Mouse (Mus musculus) erythroblast, adult 5-6 weeks (primary cell): ENCODE results near the gene Hecw2. TPM values are rescaled to one million over a fixed set of nuclear protein-coding genes. Genes with fewer than 3 reads are reported as not detected.

ENCODE experiments used
- ATAC-seq: replicated peaks from 2 replicates; pipeline ENCODE4 v1.8.0; 2016; ENCODE audit warnings: moderate number of reproducible peaks, mild to moderate bottlenecking, moderate TSS enrichment, inconsistent platforms; ENCODE audit not compliant: poor library complexity, low FRiP score, severe bottlenecking
- total RNA-seq, 2 experiments: library from RNA; stranded (forward) in 1 of 2; stranded (reverse) in 1 of 2; fragments of 150-400 nt in 1 of 2; fragments of 200-764, 138-1000 nt in 1 of 2; gene quantifications; 2 replicates each; pipeline versions ENCODE4 v1.2.3 to v1.2.4; 2015 to 2017; ENCODE audit warnings: low replicate concordance in 2 of 2

Gene Hecw2
- total RNA-seq, 2 experiments from 2014 or later, result 0.09 TPM; not detected in 1

DNA sequence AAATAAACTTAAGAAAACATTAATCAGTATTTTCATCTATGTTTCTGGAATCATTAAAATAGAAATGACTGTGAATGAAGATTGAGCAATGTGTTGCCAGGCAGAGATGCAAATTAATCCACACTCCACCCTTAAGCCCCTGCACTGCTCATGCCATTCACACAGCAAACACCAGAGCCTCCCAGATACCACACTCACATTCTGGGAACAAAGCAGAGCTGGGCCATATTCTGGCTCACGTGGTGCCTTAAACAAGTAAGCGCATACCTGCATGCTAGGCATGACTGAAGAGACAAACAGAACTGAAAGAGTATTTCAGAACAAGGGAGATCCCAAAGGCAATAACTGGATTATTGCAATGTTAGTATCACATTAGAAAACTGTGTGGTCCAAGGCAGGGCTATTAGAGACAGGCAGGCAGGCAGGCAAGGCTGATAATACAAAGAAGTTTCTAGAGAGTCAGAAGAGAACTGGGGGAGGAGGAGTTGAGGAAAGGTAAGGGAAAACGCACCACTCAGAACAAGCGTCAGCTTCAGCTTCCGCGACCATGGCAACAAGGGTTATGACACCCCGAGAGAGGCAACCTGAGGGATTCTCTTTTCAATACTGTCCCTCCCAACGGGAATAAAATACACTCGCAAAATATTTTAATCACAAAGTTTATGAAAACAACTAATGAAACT is 75.2 kb downstream of the Hecw2 start:
- no peak for ATAC-seq

DNA sequence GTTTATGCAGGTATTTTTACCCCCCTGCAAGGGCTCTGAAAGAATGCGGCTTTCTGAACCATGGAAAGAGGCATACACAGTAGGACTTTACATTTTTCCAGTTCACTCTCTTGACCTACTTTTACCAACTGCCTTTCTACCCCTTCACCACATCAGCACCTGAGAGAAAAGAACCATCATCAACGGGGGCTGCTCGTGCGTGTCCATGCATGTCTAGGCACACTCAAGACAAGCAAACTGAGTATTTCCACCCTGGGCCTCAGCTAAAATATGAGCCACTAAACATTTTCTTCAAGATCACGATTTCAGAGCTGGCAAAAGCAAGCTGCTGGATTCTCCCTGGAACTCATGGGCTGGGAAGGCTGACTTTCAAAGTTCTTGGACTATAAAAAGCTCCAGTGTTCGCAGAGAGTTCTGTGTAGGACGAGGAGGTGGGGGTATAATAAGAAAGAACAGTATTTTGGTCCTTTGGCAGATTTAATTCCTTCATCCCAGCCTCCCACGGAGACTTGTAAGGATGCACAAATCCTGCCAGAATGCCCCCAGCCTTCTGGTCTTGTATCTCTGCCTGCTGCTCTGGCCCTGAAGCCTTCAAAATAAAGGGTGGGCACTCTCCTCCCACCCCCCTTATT is 76.5 kb downstream of the Hecw2 start:
- no peak for ATAC-seq

DNA sequence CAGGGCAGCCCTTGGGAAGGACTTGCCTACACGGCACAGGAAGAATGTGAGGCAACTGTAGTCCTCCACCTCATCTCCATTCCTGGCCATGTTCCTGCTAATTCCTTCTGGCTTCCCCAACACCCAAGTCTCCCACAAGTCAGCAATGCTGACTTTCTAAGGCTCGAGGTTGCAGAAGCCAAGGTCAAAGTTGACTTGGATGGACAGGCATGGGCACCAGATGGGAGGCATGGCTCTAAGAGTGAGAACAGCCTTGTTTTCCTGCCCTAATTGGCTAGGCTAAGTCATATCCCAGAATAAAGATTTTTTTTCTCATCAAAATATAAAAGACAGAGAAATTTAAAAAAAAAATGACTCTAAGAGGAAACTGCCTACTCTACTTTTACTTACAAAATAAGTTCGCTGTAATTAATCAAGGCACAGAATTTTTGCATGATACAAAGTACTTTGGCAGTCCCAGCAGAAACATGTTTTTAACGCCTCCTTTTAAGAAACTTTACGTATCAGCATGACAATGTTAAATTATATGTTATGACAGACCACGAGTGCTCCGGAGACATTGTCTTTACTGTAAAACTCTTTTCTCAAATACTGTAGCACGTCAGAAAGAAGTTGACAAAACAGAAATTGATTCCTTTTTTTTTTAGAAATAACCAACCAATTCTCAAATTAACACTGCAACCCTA is 83.9 kb downstream of the Hecw2 start:
- no peak for ATAC-seq

DNA sequence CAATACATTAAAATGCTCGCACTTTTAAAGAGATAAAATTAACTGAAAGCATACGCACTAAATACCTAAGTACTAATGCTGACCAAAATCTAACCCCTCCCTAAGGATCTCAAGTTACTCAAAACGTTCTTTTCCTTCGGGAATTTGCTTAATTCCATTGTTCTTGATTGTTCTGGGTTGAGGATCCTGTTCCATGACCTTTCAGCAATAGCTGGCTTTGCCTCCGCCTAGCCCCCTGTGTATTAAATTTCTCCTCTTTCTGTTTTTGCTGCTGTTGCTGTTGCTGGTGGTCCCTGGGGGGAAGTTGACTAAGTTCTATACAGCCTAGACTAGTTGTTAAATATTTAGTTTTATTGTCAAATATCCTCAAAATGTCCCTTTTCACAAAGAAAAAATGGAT is 85.7 kb downstream of the Hecw2 start:
- no peak for ATAC-seq

DNA sequence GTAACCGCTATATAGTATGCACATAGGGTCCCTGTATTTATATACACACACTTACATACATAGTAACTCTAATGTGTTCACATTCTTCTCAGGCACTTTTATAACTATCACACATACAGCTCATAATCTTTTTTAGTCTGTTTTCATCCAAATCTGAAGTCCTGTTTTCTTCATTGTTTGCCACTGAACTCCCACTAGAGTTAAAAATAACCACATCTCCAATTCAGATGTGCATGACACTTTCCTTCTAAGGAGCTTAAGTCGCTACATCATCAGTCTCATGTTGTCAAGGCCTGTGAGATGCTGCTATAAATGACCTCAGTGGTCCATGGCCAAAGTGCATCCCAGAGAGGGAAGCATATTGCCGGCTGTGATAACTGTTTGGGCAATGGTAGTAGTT is 88.2 kb downstream of the Hecw2 start:
- no peak for ATAC-seq

DNA sequence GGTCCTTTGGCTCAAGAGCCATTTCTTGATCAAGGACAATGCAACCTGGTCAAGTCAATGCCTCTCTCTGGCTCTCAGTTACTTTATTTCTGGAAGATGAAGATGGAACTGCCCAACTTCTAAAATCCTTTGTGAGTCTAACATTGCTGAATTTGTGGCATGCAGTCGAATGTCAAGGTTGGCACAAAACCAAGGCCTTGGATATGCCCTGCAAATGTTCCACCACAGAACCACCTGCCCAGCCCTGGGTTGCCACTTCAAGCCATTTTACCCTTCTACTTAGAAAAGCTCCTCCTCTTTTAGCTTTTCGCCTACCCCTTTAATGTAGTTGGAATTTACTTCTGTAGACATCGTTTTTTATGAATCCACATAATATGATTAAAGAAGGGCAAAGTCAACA is 115.3 kb downstream of the Hecw2 start:
- ATAC-seq, result no peak

DNA sequence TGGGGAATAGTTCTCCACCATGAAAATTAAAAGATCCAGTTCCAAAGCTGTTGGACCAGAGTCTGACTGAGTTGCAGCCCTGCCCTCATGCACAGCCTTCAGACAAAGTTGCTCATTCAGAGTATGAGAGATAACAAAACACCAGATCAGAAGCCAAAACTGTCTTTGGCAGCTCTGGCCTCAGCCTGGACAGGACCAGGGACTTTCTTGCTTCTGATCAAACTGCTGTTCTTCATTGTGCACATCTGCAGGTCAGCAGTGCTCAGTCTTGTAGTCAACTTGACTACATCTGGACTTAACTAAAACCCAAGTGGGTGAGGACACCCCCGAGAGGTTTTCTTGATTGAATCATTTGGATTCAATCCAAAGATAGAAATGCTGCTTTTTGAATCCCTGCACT is 120.5 kb downstream of the Hecw2 start:
- no peak for ATAC-seq

DNA sequence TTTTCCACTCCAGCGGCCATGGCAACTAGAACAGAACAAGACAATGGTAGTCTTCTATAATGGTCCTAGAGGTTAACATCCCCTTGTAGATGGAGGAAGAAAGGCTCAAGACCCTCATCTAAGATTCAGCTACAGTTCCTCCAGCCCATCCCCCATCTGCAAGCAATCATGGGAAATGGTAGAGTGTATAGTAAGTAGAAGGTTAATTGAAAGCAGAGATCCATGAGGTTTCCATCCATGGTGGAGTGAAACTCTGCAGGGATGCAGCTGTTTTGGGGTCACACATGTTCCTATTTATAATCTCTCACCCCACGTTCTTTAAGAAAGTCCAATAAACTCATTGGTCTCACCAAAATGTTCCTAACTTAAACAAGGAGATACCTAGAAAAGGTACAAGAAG is 124.8 kb downstream of the Hecw2 start:
- ATAC-seq, result no peak

DNA sequence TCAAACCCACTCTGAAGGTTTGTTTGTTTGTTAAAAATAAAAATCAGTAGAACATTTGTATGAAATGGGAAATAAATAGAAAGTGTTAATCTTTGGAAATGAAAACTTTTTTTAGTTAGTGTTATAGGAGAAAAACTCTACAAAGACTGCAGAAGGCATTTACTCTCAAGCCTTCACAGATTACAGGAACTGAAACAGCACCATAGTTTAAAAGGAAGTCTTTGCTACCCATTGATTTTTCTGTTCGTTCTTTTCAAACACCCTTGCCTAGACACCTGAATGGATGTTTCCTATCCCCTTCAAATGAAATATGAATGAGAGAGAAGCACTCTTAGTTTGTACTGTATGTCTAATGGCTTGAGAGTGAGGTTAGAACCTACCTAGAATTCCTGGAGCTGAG is 126.7 kb downstream of the Hecw2 start:
- no peak for ATAC-seq

DNA sequence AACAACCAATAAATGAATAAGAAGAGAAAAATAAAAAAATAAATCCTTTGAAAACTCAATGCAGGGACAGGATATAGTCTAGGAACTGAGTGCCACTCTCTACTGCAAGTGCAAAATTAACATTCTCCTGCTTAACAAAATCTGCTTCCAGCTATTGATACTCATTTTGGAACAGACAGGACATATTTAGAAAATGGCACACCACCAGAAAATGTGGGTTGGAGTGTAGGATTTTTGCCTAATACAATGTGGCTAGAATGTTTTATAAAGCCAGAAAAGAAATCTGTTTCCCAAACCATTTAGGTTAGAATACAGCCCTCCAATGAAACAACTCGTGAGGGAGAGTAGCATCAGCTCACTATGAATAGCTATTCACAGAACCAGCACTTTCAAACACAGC is 129.5 kb downstream of the Hecw2 start:
- no peak for ATAC-seq

DNA sequence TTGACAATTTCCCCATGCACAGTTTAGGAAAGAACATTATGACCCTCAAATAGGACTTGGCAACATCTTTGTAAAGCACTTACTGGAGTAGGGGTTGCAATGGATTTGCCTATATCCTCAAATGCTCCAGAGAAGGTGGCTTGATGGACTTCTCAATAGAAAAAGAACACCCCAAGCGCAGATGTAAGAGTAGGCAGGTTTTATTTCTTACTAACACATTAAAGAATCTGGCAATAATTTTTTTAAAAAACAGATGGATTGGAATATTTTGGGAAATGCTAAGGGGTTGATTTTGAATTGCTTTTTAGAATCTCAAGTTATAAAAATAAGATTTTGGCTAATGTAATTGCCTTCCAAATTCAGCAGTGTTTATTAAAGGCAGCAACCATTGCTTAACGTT is 133.9 kb downstream of the Hecw2 start:
- no peak for ATAC-seq

DNA sequence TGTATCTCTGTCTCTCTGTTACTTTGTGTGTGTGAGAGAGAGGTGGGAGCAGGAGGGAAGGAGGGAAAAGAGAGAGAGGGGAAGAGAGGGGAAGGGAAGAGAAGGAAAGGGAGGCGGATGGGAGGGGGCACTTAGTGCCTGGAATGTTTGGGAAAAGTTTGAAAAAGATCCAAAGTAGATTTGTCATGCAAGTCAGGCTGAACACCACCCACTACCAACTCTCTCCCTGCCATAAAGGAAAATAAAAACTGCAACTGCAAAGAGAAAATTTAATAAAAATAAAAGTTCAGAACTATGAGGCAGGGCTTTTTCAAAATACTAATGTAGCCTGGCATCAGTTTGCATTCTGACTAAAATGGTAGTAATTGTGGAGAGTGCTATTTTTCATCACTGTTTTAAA is 135.2 kb downstream of the Hecw2 start:
- ATAC-seq, result no peak

DNA sequence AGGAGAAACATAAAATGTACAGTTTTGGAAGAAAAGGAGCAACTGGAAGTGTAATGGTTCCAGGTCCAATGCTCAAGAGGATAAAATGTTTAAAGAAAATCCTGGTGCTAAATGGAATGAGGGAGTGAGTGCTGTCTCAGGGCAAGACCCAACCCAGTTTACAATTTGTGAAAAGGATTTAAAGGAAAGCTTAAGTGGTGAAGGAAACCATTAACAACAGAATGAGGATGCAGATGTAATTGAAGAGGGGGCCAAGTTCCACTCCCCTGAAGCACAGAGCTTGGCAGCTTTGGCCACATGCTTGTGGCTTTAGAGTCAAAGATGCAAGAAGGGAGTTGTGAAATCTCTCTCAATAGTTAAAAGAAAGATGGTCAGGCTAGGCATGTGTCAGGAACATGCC is 142.2 kb downstream of the Hecw2 start:
- ATAC-seq, result no peak

DNA sequence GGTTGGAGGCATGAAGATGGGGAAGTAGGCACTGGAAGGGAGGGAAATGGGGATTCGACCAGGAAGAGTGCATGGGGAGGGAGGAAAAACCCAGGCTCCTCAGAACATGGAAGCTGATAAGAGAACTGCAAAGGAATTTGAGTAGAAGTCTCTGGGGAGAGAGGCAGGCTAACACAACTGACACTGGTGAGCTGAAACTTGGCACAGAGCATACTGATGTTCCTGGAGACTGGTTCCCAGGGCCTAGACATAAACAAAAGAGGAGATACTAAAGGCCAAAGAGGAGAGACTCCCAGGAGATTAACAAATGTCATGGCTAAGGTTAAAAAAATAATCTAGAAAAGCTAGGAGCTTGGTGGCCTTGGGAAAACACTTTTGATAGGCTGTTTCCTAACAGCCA is 148.0 kb downstream of the Hecw2 start:
- ATAC-seq, result no peak

DNA sequence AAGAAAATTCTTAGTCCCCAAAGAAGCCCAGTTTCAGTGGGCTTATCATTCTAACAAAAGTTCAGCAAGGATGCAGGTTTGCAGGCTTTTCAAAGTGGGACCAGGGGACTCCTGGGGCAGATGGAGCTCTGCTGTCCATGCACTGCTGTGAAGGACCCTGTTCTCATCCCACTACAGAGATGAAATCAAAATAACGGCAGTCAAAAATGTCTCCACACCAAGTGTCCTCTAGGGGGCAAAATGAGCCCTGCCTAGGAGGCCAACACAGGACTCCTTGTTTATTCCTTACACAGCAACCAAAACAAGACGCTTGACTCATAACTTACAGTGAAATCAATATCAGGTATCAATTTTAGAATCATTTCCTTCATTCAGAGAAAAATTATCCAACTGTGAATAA is 155.9 kb downstream of the Hecw2 start:
- ATAC-seq, result no peak

DNA sequence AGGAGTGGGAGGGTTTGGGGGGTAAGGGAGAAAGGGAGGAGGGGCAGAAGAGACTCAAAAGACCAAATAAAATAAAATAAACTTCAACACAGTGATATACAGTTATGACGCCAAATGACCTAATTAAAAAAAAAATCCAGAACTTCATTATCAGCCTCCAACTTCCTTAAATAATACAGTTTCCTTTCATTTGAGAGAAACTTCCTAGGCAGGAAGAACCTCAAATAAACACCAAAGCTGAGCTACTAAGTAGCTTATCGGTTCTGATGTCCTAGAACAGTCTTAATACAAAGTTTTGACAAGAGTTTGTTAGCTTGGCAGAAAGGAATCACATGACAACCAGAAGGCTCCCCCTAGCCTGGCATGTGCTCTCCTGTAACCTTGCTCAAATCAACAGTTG is 177.3 kb downstream of the Hecw2 start:
- no peak for ATAC-seq

DNA sequence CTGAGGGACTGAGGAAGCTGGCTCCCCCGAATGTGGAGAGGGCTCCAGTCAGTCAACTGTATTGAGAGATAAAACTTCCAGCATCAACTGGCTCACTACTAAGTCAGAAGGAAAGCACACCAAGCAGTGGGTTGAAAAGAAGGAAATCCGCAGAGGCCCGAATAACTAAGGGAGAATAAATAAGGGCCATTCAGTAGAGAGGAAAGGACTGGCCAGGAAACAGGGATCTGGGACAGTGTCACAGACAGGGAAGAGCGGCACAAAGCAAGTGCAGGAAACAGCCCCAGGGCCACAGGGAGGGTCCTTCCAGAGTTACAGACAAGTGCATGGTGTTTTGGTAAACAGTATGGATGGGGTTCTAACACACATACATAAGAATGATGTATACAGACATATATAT is 179.2 kb downstream of the Hecw2 start:
- no peak for ATAC-seq

DNA sequence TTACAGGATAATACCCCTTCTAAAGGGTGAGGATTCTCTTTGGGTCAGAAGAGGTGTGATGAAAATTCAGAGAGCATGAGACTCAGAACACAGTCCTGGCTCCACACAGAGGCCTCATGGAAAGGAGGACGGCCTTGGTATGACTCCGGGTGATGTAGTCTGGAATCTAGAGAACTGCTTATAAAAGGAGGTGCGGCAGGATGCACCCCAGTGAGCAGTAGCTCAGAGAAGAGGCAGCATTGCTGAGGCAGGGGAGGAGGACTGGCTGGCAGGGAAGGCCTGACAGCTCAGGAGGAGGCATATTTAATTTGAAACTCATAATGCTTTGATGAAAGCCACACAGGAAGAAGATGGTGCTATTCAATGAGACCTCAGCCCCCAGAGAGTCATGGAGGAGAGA is 182.6 kb downstream of the Hecw2 start:
- no peak for ATAC-seq

DNA sequence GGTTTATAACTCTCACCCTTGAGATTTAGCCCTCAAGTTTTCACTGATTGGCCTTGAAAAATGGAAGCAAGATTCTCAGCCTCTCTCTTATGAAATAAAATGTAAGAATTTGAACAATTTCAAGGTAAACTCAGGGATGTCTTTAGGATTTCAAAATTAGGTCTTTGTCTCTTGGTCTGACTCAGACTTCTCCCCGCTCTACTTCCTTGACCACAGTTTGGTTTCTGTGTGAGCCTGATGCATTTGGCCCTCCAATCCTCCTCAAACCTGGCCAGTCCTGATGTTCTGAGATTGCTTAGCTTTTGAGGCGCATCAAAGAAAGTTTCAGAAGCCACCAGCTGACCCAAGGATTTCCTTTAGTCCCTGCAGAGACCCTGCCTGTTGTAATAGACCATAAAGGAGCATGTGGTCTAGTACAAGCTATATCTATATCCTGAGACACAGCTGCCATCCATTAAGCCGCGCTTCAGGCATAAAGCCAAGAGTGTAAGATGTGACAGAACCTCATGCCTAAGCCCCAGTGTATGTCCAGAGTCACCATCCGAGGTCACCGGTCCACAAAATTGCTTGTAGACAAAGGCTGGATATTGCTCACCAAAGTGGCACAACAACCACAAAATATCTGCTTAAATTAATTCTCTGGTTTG is 185.4 kb downstream of the Hecw2 start:
- ATAC-seq, result no peak

DNA sequence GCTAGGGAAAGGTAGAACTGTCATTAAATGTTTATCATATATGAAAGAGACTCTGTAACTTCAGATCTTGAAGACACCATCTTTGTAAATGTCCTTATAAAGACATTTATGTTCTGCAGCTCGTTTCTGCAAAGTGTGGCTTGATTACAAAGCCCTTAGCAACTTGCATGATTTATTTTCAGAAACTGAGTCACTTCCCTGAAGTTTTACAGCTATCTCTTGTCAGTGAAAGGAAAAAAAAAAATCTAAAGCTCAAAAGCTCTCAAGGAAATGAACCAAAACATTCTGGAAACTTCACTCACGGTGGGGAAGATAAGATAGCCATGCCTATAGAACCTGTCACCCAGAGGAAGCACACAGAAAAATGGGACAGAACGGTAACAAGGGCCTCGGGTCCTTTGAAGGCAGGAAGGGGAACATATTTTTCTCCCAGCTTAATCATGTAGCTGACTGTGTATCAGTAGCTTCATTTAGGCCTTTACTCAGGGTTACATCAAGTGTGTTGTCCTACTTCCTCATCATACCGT is 189.0 kb downstream of the Hecw2 start:
- no peak for ATAC-seq

DNA sequence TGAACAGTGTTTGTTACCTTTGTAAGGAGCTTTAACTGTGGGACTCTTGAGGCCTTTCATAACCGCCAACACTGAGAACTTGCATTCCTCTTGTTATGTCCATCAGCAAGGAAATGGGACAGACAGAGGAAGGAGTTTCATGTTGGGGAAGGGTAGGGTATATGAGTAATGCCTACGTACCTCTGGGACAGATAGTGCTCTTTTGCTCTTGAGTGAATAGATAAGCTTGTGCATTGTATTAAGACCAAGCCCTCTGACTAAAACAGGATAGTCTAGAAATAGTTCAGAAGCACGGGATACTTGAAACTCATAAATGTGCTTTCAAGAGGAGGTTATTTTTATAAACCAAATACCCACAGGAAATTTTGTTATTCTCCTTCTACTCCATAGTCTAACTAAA is 191.7 kb downstream of the Hecw2 start:
- no peak for ATAC-seq
